Mouse (Mus musculus) c-Kit-positive CD71-positive TER-119-negative erythroid progenitor cells, embryonic 14.5 days (primary cell): Measurements from ENCODE around the gene Olfml2a.
"Not testable (repeated sequence)": the region's sequence is repeated elsewhere in the genome, so short reads cannot be mapped to it uniquely, and the experiment has no call there.

Source experiments
- DNase-seq: peaks from one replicate; pipeline ENCODE4 v3.0.0-alpha.2; 2013; ENCODE audit warnings: low read depth

Gene Olfml2a

GRCm38 (mm10) chr2:38987371-38987770, 55.6 kb downstream of the Olfml2a start:
- no peak for DNase-seq

GRCm38 (mm10) chr2:38987803-38988510, 56.2 kb downstream of the Olfml2a start:
- no peak for DNase-seq

- no peak for DNase-seq
Observed at GRCm38 (mm10) chr2:38988929-38989328, 57.2 kb downstream of the Olfml2a start.

GRCm38 (mm10) chr2:38992004-38992403, 60.2 kb downstream of the Olfml2a start:
- no peak for DNase-seq

DNA sequence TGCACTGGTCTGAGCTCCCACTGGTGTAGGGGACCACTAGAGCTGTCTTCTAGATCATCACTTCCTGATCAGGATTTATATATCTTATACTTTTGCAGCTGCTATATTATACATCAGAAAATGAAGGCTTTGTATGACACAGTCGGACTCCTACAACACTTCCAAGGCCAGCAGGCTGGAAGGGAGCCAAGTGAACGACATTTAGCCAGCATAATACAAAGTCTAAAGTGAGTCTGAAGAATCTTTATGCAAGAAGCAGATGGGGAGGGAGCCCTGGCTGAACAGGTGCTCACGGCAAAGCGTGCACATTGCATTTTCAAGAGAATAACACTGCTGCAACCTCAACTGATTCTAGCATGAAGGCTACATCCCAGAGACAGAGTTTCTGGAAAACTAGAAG, 60.7 kb downstream of the Olfml2a start:
- no peak for DNase-seq

GRCm38 (mm10) chr2:38997386-38998374, 65.9 kb downstream of the Olfml2a start, which contains the start of gene Wdr38:
Gene Wdr38 (plus strand): TSS chr2:38997476.
- peak; percentile 82 for DNase-seq

DNA sequence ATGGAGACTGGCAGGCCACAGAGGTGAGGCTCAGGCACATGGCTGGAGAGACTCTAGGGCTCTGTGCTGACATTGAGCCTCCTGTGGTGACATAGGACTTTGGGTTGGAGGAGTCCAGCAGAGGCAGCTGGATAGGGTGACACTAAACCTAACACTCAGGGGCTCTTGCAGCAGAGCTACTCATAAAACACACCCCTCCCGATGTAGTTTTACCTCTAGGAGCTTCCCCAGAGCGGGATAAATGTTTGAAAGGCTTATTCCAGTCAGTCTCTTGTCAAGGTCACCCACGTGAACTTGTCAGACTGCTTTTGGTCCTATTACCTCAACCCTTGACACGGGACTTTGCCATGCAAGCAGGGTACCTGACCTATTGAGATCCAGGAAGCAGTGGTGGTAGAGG, 67.6 kb downstream of the Olfml2a start:
- DNase-seq, result no peak

DNA sequence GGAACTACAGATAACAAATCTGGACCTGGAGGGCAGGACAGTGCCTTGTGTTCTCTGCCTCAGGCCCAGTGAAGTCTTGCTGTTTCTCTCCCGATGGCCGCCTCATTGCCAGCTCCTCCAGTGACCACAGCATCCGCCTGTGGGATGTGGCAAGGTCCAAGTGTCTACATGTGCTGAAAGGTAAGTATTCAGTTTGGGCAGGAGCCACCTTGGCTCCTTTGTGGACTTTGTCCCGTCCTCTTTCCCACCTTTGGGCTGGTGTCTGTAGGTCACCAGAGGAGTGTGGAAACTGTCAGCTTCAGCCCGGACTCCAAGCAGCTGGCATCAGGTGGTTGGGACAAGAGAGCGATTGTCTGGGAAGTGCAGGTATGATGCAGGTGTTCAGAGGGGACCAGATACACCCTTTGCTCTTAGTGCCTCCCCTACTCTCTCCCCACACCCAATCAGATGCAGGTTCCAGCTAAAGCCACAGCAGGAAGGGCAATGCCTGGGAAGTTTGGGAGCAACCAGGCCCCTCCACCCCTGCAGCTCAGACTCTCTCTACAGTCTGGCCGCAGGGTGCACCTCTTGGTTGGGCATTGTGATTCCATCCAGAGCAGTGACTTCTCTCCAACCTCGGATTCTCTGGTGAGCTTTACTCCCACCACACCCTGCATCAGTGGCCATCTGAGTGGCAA, 68.3 kb downstream of the Olfml2a start:
- DNase-seq, result no peak

DNA sequence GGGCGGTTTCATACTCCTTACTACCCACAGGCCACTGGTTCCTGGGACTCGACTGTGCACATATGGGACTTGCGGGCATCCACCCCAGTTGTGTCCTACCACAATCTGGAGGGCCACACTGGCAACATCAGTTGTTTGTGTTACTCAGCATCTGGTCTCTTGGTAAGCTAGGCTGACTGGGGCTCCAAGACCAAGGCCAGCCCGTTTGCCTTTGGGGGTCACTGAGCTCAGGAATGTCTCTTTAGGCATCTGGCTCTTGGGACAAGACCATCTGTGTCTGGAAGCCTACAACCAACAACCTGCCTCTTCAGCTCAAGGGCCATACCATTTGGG, 68.8 kb downstream of the Olfml2a start:
- DNase-seq, result no peak

GRCm38 (mm10) chr2:39001866-39002265, 70.1 kb downstream of the Olfml2a start:
- DNase-seq, result no peak

DNA sequence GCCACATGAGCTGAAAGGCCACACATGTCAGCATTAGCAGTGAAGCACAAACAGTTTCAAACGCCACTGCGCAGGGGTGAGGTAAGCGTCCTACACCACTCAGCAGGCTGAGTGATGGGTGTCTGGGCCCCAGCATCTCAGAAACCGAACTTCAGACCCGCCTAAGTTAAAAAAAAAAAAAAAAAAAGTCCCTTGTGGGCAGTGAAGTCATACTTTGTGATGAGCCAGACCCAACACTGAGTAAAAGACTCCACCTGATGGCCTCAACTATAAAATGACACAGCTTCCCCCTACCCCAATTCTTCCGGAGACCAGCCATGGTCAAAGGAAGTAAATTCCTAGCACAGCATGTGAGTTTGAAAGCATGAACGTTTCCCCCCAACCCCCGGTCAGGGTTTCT, 71.3 kb downstream of the Olfml2a start:
- no peak for DNase-seq

GRCm38 (mm10) chr2:39003512-39003911, 71.7 kb downstream of the Olfml2a start:
- peak; percentile 8 for DNase-seq

GRCm38 (mm10) chr2:39004372-39004771, 72.6 kb downstream of the Olfml2a start:
- peak; percentile 42 for DNase-seq

DNA sequence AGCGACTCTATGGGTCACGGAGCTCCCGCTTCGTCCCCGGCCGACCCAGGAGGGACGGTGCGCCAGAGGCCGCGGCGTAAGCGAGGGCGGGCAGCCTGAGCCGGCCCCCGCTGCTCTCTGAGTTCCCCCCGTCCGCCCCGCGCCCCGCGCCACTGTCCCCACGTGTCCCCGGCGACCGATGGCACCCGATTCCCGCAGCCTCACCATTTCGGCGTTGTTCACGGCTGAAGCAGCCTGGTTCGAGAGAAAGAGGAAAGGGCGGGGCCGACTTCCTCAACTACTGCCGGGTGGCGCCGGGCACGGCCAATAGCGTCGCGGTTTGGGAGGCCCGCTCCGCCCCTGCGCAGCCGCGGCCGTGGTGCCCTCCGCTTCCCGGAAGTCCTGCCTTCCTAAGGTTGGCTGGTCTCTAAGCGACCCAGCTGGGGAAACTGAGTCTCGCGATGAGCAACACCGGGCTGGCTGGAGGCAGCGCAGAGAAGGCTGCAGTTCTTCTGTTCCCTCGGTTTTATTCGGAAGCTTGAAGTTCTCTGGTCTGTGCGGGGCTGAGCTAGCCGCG, 73.2 kb downstream of the Olfml2a start, which contains the start of gene Arpc5l:
Arpc5l (plus strand) TSS at position 469 of the 556 bp plus-strand sequence.
- DNase-seq, result peak; percentile 86

DNA sequence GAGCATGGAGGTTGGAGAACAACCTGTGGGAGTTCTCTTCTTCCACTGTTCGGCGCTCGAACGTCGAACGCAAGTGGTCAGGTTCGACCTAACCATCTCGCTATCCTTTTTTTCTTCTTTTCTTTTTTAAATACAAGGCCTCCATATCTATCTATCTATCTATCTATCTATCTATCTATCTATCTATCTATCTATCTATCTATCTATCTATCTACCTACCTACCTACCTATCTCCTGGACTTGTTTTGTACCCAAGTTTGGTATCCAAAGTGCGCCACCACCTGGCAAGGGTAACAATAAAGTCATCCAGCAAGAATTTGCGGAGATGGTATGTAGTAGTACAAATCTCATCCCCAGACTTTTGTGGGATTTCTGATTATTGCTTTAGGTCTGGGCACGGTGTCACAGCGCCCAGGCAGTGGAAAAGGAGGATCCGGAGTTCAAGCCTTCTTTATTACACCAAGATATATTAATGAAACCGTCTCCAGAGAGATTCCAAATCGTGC, 73.8 kb downstream of the Olfml2a start, which contains the start of gene Rpl35:
Rpl35 (minus strand) TSS at position 51 of the 506 bp plus-strand sequence.
- peak; percentile 66 for DNase-seq

DNA sequence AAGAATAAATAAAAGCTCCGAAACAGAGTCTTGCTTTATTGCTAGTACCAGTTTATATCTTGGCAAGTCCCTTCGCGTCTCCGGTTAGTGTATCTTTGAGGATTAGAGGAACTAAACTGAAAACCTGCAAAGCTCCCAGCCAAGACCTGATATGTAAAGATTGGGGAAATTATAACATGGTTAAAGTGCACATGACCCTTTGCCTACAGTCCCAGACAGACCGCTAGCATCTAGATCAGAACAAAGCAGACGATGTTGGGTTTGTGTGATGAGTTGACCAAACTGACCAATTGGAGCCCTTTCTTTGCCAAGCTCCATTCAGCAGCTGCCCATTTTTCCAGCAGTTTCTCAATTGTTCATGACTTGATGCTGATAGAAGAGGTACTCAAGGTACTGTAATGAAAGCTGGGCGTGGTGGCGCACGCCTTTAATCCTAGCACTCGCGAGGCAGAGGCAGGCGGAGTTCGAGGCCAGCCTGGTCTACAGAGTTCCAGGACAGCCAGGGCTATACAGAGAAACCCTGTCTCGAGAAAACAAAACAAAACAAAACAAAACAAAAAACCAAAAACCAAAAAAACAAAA, 74.5 kb downstream of the Olfml2a start:
- peak; percentile 16 for DNase-seq

- peak; percentile 91 for DNase-seq
Observed at GRCm38 (mm10) chr2:39007865-39008264, 76.1 kb downstream of the Olfml2a start.

DNA sequence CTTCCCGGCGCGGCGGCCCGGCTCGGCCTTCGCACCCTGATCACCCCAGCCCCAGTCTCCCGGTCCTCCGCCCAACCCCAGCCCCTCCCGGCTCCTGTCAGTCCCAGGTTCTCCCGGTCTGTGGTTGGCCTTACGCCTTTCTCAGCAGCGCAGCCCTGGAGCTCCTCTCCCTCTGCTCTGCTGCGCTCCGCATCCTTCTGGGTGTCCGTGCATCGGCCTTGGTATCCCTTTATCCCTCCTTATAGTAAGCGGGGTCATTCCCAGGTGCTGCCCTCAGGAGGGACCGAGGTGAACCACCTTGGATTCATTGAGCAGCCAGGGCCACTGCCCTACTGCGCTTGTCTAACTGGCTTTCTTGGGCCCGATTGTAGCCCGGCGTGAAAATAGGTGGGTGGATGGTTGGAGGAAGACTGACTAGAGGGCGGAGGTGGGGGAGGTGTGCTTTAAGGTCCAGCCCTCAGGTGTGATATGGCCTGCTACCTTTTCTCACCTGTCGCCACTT, 76.6 kb downstream of the Olfml2a start:
- peak; percentile 29 for DNase-seq

DNA sequence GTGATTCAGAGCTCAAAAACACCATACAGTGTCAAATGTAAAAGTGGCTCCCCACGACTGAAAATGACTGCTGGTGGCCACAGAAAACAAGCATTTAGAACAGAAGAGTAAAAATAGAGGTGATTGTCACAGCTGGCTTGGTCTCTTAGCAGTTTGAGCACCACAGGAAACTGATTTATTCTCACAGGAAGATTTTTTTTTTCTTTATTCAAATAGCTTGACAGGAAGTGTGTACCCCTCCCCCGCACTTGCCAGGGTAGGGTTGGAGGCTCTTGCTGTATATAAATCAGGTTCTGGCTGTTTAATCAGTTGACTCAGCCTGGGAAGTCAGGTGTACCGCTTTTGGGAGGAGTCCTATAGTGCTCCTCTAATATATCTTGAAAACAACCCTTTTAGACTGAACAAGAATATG, 77.2 kb downstream of the Olfml2a start:
- peak; percentile 8 for DNase-seq

GRCm38 (mm10) chr2:39010144-39010543, 78.4 kb downstream of the Olfml2a start:
- DNase-seq, result not testable (repeated sequence)

- no peak for DNase-seq
Observed at GRCm38 (mm10) chr2:39011264-39011663, 79.5 kb downstream of the Olfml2a start.
